Mouse (Mus musculus): ENCODE measurements at regions not wholly inside any gene's neighbourhood (a gene's known extent, or its start where the extent isn't known, plus 50 kb on each side); places are given as distances from the start of the nearest gene placed in this dataset.

- DNase-seq (ENCODE audit: low spot score in 2 of 2) = no peak
These were observed 60.6 kb upstream of the Kras start for GRCm38 (mm10) chr6:145310601-145311000.

GRCm38 (mm10) chr6:145309025-145309424 is 59.0 kb upstream of the Kras start:
- no peak for DNase-seq (ENCODE audit: low spot score in 2 of 2)

DNA sequence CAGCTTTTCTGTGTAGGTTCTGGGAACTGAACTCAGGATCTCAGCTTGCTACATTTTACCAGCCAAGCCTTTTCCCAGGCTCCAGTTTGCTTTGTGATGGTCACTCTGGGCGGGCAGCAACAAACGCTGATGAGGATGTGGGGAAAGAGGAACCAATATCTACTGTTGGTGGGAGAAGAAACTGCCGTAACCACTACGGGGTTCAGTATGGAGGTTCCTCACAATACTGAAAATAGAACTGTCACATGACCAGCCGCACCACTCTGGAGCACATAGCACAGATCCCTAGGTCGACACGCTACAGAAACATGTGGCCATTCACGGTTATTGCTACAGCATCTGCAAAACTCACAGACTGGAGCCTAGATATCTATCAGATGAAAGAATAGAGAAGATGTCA is 57.2 kb upstream of the Kras start:
- DNase-seq (ENCODE audit: low spot score in 2 of 2) = no peak

DNA sequence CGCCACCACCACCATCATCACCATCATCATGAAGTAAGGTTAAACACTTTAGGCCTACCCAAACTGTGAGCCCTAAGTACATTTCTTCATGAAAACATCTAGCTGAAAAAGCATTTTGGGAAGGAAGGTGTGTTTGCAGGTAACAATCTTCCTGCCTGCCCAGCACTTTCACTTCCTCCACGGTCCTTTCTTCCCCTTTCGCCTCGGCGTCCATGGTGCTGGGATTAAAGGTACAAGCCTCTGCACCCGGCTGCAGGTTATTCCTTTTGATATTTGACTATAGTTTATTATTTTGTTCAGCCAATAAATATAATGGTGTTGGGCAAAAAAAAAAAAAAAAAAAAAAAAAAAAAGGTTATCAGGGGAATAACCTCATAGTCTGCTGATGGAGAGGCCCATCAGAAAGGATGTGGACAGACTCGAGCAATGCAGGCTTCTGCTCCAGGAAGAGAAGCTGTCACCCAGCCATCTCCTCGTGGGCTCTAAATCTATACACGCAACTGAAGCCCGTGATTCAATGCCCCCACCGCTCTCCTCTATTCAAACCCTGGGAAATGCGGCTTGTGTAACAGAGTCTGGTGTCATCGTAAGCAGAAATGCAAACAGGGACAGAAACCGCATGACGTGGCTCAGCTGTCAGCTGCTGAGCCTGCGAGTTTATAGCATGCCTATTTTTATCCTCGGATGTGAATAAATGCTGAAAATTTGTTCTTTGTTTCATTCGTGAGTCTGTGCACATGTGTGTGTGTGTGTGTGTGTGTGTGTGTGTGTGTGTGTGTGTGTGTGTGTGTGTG is 56.5 kb upstream of the Kras start:
- DNase-seq (ENCODE audit: low spot score in 2 of 2) = peak; percentile 45 to 79

DNA sequence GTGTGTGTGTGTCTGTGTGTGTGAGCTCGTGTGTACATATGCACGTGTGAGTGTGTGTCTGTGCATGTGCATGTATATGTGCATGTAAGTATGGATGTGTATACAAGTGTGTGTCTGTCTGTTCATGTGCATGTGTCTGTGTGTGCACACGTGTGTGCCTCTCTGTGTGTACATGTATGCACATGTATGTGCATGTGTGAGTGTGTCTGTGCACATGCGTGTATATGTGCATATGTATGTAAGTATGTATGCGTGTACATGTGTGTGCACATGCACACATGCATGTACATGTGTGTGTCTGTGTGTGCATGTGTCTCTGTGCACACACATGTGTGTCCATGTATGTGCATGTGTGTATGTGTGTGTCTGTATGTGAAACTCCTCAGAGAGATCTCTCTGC is 55.6 kb upstream of the Kras start:
- no peak for DNase-seq (ENCODE audit: low spot score in 2 of 2)

GRCm38 (mm10) chr6:145303641-145304070 is 53.6 kb upstream of the Kras start:
- DNase-seq (ENCODE audit: low spot score in 2 of 2) = peak in 1 of 2 experiments; percentile 19

- no peak for DNase-seq (ENCODE audit: low spot score in 2 of 2)
These were observed 53.0 kb upstream of the Kras start for GRCm38 (mm10) chr6:145302907-145303640.

DNA sequence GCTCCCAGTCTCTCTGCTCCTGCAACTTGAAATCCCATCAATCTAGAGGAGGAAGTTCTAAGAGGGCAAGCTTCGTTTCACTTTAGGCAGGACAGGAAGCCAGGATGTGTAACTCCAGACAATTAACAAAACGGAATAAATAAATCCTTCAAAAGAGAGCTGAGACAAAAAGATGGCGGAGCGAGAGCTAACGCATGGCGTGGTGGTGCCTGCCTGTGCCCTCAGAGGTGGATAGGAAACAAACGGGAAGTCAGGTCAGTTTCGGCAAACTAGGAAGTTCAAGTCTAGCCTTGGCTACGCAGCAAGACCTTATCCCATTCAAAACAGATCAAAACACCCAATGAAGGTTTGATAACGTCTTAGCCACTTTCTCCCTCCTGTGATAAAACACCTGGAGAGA is 52.1 kb upstream of the Kras start:
- DNase-seq (ENCODE audit: low spot score in 2 of 2) = no peak

DNA sequence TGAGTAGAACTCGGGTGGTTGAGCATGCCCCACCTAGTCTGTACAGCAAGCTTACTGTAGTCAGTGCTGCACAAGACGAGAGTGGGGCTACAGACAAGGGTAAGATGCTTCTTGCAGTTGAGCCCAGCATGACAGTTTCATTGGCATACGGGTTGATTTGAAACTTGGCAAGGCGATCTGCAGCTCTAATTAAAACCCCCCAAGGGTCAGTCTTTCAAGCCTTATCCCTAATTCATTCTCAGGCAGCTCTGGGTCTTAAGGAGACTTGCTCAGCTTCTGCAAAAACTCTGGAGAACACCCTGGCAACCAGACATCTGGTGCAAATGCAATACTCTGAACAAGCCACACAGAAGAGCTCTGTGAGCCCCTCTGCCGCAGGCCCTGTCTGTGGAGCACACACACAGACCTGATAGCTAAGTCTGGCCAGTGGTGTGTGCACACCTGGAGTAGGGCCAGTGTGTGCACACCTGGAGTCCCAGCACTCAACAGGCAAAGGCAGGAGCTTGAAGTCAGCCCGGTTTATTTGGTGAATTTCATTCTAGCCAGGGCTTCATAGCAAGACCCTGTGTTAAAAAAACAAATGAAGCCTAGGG is 50.3 kb upstream of the Kras start:
- no peak for DNase-seq (ENCODE audit: low spot score in 2 of 2)
